Mouse (Mus musculus): ENCODE measurements at regions not wholly inside any gene's neighbourhood (a gene's known extent, or its start where the extent isn't known, plus 50 kb on each side); places are given as distances from the start of the nearest gene placed in this dataset.

GRCm38 (mm10) chr10:14210445-14210844, 244.6 kb downstream of the Hivep2 start:
- TF ChIP-seq EP300 (optimal IDR thresholded peaks at IDR 0.05) (no peak), CTCF (IDR thresholded peaks at IDR 0.05; ENCODE audit: low read depth) (no peak)
